Comparison of ENCODE assay signal across 14 mouse cellular contexts in the genomic region with DNA sequence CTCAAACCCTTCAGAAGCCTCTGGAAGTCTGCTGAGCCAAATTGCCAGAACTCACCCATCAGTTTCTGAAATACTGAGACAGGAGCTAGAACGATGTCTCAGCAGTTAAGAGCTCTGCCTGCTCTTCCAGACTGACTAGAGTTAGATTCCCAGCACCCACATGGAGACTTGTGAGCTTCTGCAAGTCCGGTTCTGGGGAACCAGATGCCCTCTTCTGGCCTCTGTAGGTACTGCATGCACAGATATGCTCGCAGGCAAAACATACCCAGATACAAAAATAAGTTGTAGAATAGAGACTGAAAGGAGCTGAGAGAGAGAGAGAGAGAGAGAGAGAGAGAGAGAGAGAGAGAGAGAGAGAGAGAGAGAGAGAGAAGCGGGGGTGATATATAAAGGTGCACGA. TPM values are rescaled to one million over a fixed set of nuclear protein-coding genes. Genes with fewer than 3 reads are reported as not detected.
DNase-seq lines count a peak whose midpoint lies in the region; ATAC-seq and TF ChIP-seq lines count a peak whose summit lies in the region.
"Had no signal": no experiment of that assay in that cellular context is flagged by ENCODE, and none has a peak within 500 bp of the region (broad histone marks: within the 10 kb centered on the region; RNA-seq: fewer than 3 reads in every experiment).

No protein-coding gene starts in this region.

- no peak for DNase-seq in forebrain, postnatal 0 days
- DNase-seq in forebrain, embryonic 14.5 days (ENCODE audit: low spot score), result no peak
- DNase-seq in lung, adult 2 months, result no peak
- DNase-seq in lung, postnatal 14 days, result no peak
- DNase-seq in G1E (ENCODE audit: low spot score), result no peak
- no peak for DNase-seq in cerebellum, adult 9-11 months
- DNase-seq in kidney, adult 8-10 months, result no peak
- DNase-seq: adrenal gland, postnatal 14 days; kidney, adult 9 months; right cerebral cortex, postnatal 4 days; thymus, postnatal 36 days had no signal

- no peak overlapping the region for H3K9ac ChIP-seq in forebrain, postnatal 0 days
- H3K9ac ChIP-seq in forebrain, embryonic 14.5 days (ENCODE audit: low read length), result no peak overlapping the region
- H3K9ac ChIP-seq: lung, embryonic 15.5 days; midbrain, embryonic 15.5 days had no signal

- H3K4me2 ChIP-seq in forebrain, postnatal 0 days (ENCODE audit: low read depth), result no peak overlapping the region
- no peak overlapping the region for H3K4me2 ChIP-seq in forebrain, embryonic 14.5 days (ENCODE audit: low read length)
- H3K4me2 ChIP-seq: lung, embryonic 15.5 days; midbrain, embryonic 15.5 days had no signal

- H3K4me1 ChIP-seq in forebrain, postnatal 0 days (ENCODE audit: insufficient read depth), result no peaks in the 10 kb centered on the region
- H3K4me1 ChIP-seq in forebrain, embryonic 14.5 days (ENCODE audit: control insufficient read depth, insufficient read depth, low read length), result no peaks in the 10 kb centered on the region
- H3K4me1 ChIP-seq in lung, adult 2 months (ENCODE audit: control insufficient read depth, insufficient read depth, low read length), result no peaks in the 10 kb centered on the region
- H3K4me1 ChIP-seq in G1E (ENCODE audit: insufficient read depth, low read depth, low read length), result peaks cover 61% of the 10 kb centered on the region
- H3K4me1 ChIP-seq: lung, embryonic 15.5 days; midbrain, embryonic 15.5 days had no signal

- H3K9me3 ChIP-seq in forebrain, postnatal 0 days (ENCODE audit: low read length), result no peaks in the 10 kb centered on the region
- no peaks in the 10 kb centered on the region for H3K9me3 ChIP-seq in forebrain, embryonic 14.5 days (replicated peaks; ENCODE audit: control insufficient read depth, low read length)
- 0 out of 2 replicates have a peak, but pooled peaks cover 2% of the 10 kb centered on the region for H3K9me3 ChIP-seq in G1E (replicated peaks)
- H3K9me3 ChIP-seq: lung, embryonic 15.5 days; midbrain, embryonic 15.5 days had no signal

- TF ChIP-seq CTCF in forebrain, postnatal 0 days (IDR thresholded peaks at IDR 0.05; ENCODE audit: low read depth), result peak; percentile 24; the same call in 1 of the 2 replicates
- peak; percentile 34; the same call in 1 of the 2 replicates for TF ChIP-seq CTCF in lung, adult 2 months (IDR thresholded peaks at IDR 0.05; ENCODE audit: insufficient read depth, low read length)
- TF ChIP-seq CTCF in G1E (IDR thresholded peaks at IDR 0.05; ENCODE audit: low read depth, low read length), result 0 out of 2 replicates have a peak, but pooled peaks have one; percentile 24

- no peak overlapping the region for H3K27ac ChIP-seq in forebrain, postnatal 0 days (ENCODE audit: low read depth, low read length)
- no peak overlapping the region for H3K27ac ChIP-seq in forebrain, embryonic 14.5 days (ENCODE audit: low read depth, low read length)
- H3K27ac ChIP-seq: lung, embryonic 15.5 days; midbrain, embryonic 15.5 days had no signal

- no peak overlapping the region for H3K4me3 ChIP-seq in forebrain, postnatal 0 days (ENCODE audit: low read depth, low read length)
- H3K4me3 ChIP-seq in forebrain, embryonic 14.5 days (ENCODE audit: low read depth, low read length), result no peak overlapping the region
- no peak overlapping the region for H3K4me3 ChIP-seq in lung, adult 2 months (replicated peaks; ENCODE audit: extremely low read depth, low read depth, low read length)
- H3K4me3 ChIP-seq in G1E (ENCODE audit: low read depth, low read length), result no peak overlapping the region
- H3K4me3 ChIP-seq: lung, embryonic 15.5 days; midbrain, embryonic 15.5 days had no signal

- 83% methylated on average over 4 of the region's 5 CpGs for WGBS in forebrain, postnatal 0 days
- 85% methylated on average over 5 of the region's 5 CpGs for WGBS in forebrain, embryonic 14.5 days
- WGBS in lung, adult 2 months, result 75% methylated on average over 5 of the region's 5 CpGs

- H3K36me3 ChIP-seq in forebrain, postnatal 0 days (ENCODE audit: insufficient read depth), result no peaks in the 10 kb centered on the region
- no peaks in the 10 kb centered on the region for H3K36me3 ChIP-seq in forebrain, embryonic 14.5 days (ENCODE audit: control insufficient read depth, insufficient read depth, low read length)
- peaks cover 89% of the 10 kb centered on the region for H3K36me3 ChIP-seq in G1E (replicated peaks)
- H3K36me3 ChIP-seq: lung, embryonic 15.5 days; midbrain, embryonic 15.5 days had no signal

- no peaks in the 10 kb centered on the region for H3K27me3 ChIP-seq in forebrain, postnatal 0 days (ENCODE audit: insufficient read depth, low read length)
- H3K27me3 ChIP-seq in forebrain, embryonic 14.5 days (replicated peaks; ENCODE audit: control insufficient read depth, insufficient read depth, low read length), result no peaks in the 10 kb centered on the region
- no peaks in the 10 kb centered on the region for H3K27me3 ChIP-seq in G1E (ENCODE audit: insufficient read depth, low read length)
- H3K27me3 ChIP-seq: lung, embryonic 15.5 days; midbrain, embryonic 15.5 days had no signal

- no peak for TF ChIP-seq POLR2A in lung, adult 2 months (IDR thresholded peaks at IDR 0.05; ENCODE audit: borderline replicate concordance, extremely low read depth, low read depth, low read length)

- no peak for ATAC-seq in forebrain, postnatal 0 days
- no peak for ATAC-seq in forebrain, embryonic 14.5 days
- no peak for ATAC-seq in G1E (ENCODE audit: extremely low read depth, insufficient number of reproducible peaks, low FRiP score, poor library complexity, severe bottlenecking)
- 0 out of 2 replicates have a peak, but pooled peaks have one; percentile 41 for ATAC-seq in megakaryocyte, adult 5-6 weeks (ENCODE audit: poor library complexity, severe bottlenecking)
- ATAC-seq: midbrain, embryonic 15.5 days had no signal

RNA-seq across cellular contexts. Expression of gene Syne3, which starts 24.5 kb away (rescaled TPM):
- 0.92 and 1.8 TPM in 2 replicates for total RNA-seq in forebrain, postnatal 0 days (2014; rRNA removed)
- 0.28 and 0.54 TPM in 2 replicates for polyA plus RNA-seq in forebrain, postnatal 0 days (2015; fragmentation: Nextera tagmentation; extraction: Ambion mirVana)
- 0.08 and 0.22 TPM in 2 replicates for polyA plus RNA-seq in forebrain, embryonic 14.5 days (2014; fragmentation: Nextera tagmentation; extraction: Ambion mirVana)
- polyA plus RNA-seq in lung, adult 2 months (2012; rRNA removed), result 3.5 and 3.7 TPM in 2 replicates
- total RNA-seq in G1E (2014; fragmentation: Nextera tagmentation) (24.8 and 27.9 TPM in 2 replicates), G1E (2017) (21.3 and 21.7 TPM in 2 replicates)
- polyA plus RNA-seq in G1E (2012), result 29.7 and 31.1 TPM in 2 replicates
- total RNA-seq in megakaryocyte, adult 5-6 weeks (2015), result 14.1 and 17.8 TPM in 2 replicates
- 26.9 and 28.4 TPM in 2 replicates for total RNA-seq in megakaryocyte, adult 5-6 weeks (2017)

RNA-seq across cellular contexts. Expression of gene Glrx5, which starts 47.4 kb away (rescaled TPM):
- 47.4 and 84.5 TPM in 2 replicates for total RNA-seq in forebrain, postnatal 0 days (2014; rRNA removed)
- polyA plus RNA-seq in forebrain, postnatal 0 days (2015; fragmentation: Nextera tagmentation; extraction: Ambion mirVana), result 177 and 205 TPM in 2 replicates
- 154 and 173 TPM in 2 replicates for polyA plus RNA-seq in forebrain, embryonic 14.5 days (2014; fragmentation: Nextera tagmentation; extraction: Ambion mirVana)
- 43.1 and 54.7 TPM in 2 replicates for polyA plus RNA-seq in lung, adult 2 months (2012; rRNA removed)
- 227 and 282 TPM in 2 replicates for total RNA-seq in G1E (2014; fragmentation: Nextera tagmentation)
- 97.4 and 97.9 TPM in 2 replicates for total RNA-seq in G1E (2017)
- polyA plus RNA-seq in G1E (2012), result 320 and 368 TPM in 2 replicates
- total RNA-seq in megakaryocyte, adult 5-6 weeks (2015), result 24.8 and 35.1 TPM in 2 replicates
- total RNA-seq in megakaryocyte, adult 5-6 weeks (2017), result 10.0 and 10.7 TPM in 2 replicates
